Mouse (Mus musculus) midbrain, embryonic 13.5 days (tissue): ENCODE results near the gene L3mbtl1. TPM values are rescaled to one million over a fixed set of nuclear protein-coding genes. Genes with fewer than 3 reads are reported as not detected.

Experiments
- ATAC-seq: fragments of 200-750 bp; cut with Nextera tagmentation; 2 replicates; pipeline ENCODE4 v1.8.0; 2017; ENCODE audit warnings: mild to moderate bottlenecking, moderate TSS enrichment, moderate library complexity
- H3K27ac ChIP-seq: fragments of 300-500 bp; sonication (generic); 2 replicates; pipeline ENCODE4 v1.5.1; 2015; ENCODE audit warnings: inconsistent platforms, mild to moderate bottlenecking, moderate library complexity
- H3K27me3 ChIP-seq: fragments of 300-500 bp; sonication (generic); 2 replicates; pipeline ENCODE4 v1.6.1; 2015; ENCODE audit warnings: mild to moderate bottlenecking, inconsistent platforms
- H3K36me3 ChIP-seq: fragments of 300-500 bp; sonication (generic); 2 replicates; pipeline ENCODE4 v1.6.1; 2015; ENCODE audit warnings: mild to moderate bottlenecking, inconsistent platforms
- H3K4me1 ChIP-seq: fragments of 300-500 bp; sonication (generic); replicated peaks from 2 replicates; pipeline ENCODE4 v1.6.1; 2015; ENCODE audit warnings: inconsistent platforms
- H3K4me2 ChIP-seq: fragments of 300-500 bp; sonication (generic); replicated peaks from 2 replicates; pipeline ENCODE4 v1.6.1; 2015; ENCODE audit warnings: moderate library complexity, mild to moderate bottlenecking, inconsistent platforms
- H3K4me3 ChIP-seq: fragments of 300-500 bp; sonication (generic); replicated peaks from 2 replicates; pipeline ENCODE4 v1.5.1; 2015; ENCODE audit warnings: mild to moderate bottlenecking, inconsistent platforms
- H3K9ac ChIP-seq: fragments of 300-500 bp; sonication (generic); replicated peaks from 2 replicates; pipeline ENCODE4 v1.6.1; 2015; ENCODE audit warnings: mild to moderate bottlenecking, inconsistent platforms
- H3K9me3 ChIP-seq: fragments of 300-500 bp; sonication (generic); 2 replicates; pipeline ENCODE4 v1.6.1; 2016; ENCODE audit warnings: mild to moderate bottlenecking, inconsistent platforms
- WGBS: fragments of 180-500 bp; shearing (Covaris S2); methylation state at CpG from one replicate; pipeline ENCODE4 v1.1.7; 2015; 5-methylcytosine and 5-hydroxymethylcytosine counted together
- polyA plus RNA-seq: library from polyadenylated mRNA; unstranded; fragments of >200 nt; fragmentation: Nextera tagmentation; extraction: Ambion mirVana; gene quantifications from 2 replicates; pipeline ENCODE4 v1.2.1, GENCODE M21; 2015

Gene L3mbtl1
- polyA plus RNA-seq, 1 experiment from 2014 or later: 0.39 TPM

GRCm38 (mm10) chr2:162927918-162928585, 15.2 kb upstream of the L3mbtl1 start:
- Histone ChIP-seq H3K27me3 (peaks cover 6% of the 10 kb centered on the region), H3K9me3 (no peaks in the 10 kb centered on the region), H3K4me1 (peaks cover 14% of the 10 kb centered on the region), H3K36me3 (no peaks in the 10 kb centered on the region), H3K4me3 (no peak overlapping the region), H3K9ac (no peak overlapping the region), H3K27ac (no peak overlapping the region), H3K4me2 (no peak overlapping the region)
- WGBS: 65% methylated on average over 3 of the region's 3 CpGs
- ATAC-seq: no peak

GRCm38 (mm10) chr2:162929704-162930103, 13.6 kb upstream of the L3mbtl1 start:
- ATAC-seq: no peak
- Histone ChIP-seq H3K4me1 (peaks cover 21% of the 10 kb centered on the region), H3K36me3 (peaks cover 16% of the 10 kb centered on the region), H3K9me3 (no peaks in the 10 kb centered on the region), H3K27me3 (peaks cover 6% of the 10 kb centered on the region), H3K4me3 (no peak overlapping the region), H3K27ac (no peak overlapping the region), H3K4me2 (no peak overlapping the region), H3K9ac (no peak overlapping the region)
- WGBS: 89% methylated on average over 3 of the region's 3 CpGs

GRCm38 (mm10) chr2:162930516-162931122, 12.7 kb upstream of the L3mbtl1 start:
- Histone ChIP-seq H3K27ac (peak overlapping the region; percentile 98), H3K27me3 (peaks cover 6% of the 10 kb centered on the region), H3K9me3 (no peaks in the 10 kb centered on the region), H3K4me3 (peak overlapping the region; percentile 95), H3K4me1 (peaks cover 21% of the 10 kb centered on the region), H3K36me3 (peaks cover 25% of the 10 kb centered on the region), H3K9ac (peak overlapping the region; percentile 100), H3K4me2 (peak overlapping the region; percentile 65)
- ATAC-seq: peak; percentile 7
- WGBS: under 1% methylated on average over 18 of the region's 18 CpGs

- no peaks in the 10 kb centered on the region for H3K9me3 ChIP-seq
- peak within 1 kb of the TSS; percentile 95 for H3K4me3 ChIP-seq
- WGBS: under 1% methylated on average over 59 of the region's 68 CpGs
- peak; percentile 91 for ATAC-seq
- peaks cover 21% of the 10 kb centered on the region for H3K4me1 ChIP-seq
- H3K27me3 ChIP-seq: peaks cover 6% of the 10 kb centered on the region
- peak within 1 kb of the TSS; percentile 98 for H3K27ac ChIP-seq
- peak within 1 kb of the TSS; percentile 100 for H3K9ac ChIP-seq
- H3K36me3 ChIP-seq: peaks cover 29% of the 10 kb centered on the region
- peak within 1 kb of the TSS; percentile 85 for H3K4me2 ChIP-seq
These were observed 12.1 kb upstream of the L3mbtl1 start, which contains the start of gene Srsf6 for GRCm38 (mm10) chr2:162931123-162931673. TSS of gene Srsf6 (plus strand) at chr2:162931528.

- ATAC-seq: peak; percentile 55
- peaks cover 36% of the 10 kb centered on the region for H3K36me3 ChIP-seq
- peak overlapping the region; percentile 100 for H3K9ac ChIP-seq
- H3K4me3 ChIP-seq: peak overlapping the region; percentile 95
- under 1% methylated on average over 70 of the region's 103 CpGs for WGBS
- H3K4me2 ChIP-seq: peak overlapping the region; percentile 85
- H3K9me3 ChIP-seq: no peaks in the 10 kb centered on the region
- H3K27me3 ChIP-seq: peaks cover 6% of the 10 kb centered on the region
- H3K27ac ChIP-seq: peak overlapping the region; percentile 98
- peaks cover 21% of the 10 kb centered on the region for H3K4me1 ChIP-seq
These were observed 11.3 kb upstream of the L3mbtl1 start for GRCm38 (mm10) chr2:162931674-162932650.

GRCm38 (mm10) chr2:162932706-162933105, 10.6 kb upstream of the L3mbtl1 start:
- Histone ChIP-seq H3K4me2 (peak overlapping the region; percentile 85), H3K27ac (no peak overlapping the region), H3K27me3 (peaks cover 6% of the 10 kb centered on the region), H3K4me1 (peaks cover 21% of the 10 kb centered on the region), H3K4me3 (peak overlapping the region; percentile 95), H3K9me3 (no peaks in the 10 kb centered on the region), H3K36me3 (peaks cover 42% of the 10 kb centered on the region), H3K9ac (peak overlapping the region; percentile 100)
- ATAC-seq: no peak
- WGBS: 43% methylated on average over 4 of the region's 4 CpGs

GRCm38 (mm10) chr2:162934421-162934820, 8.9 kb upstream of the L3mbtl1 start:
- Histone ChIP-seq H3K4me2 (no peak overlapping the region), H3K27ac (no peak overlapping the region), H3K4me1 (peaks cover 21% of the 10 kb centered on the region), H3K27me3 (peaks cover 2% of the 10 kb centered on the region), H3K9ac (no peak overlapping the region), H3K9me3 (no peaks in the 10 kb centered on the region), H3K36me3 (peaks cover 59% of the 10 kb centered on the region), H3K4me3 (no peak overlapping the region)
- 93% methylated on average over 19 of the region's 19 CpGs for WGBS
- ATAC-seq: no peak

GRCm38 (mm10) chr2:162935700-162936099, 7.6 kb upstream of the L3mbtl1 start:
- Histone ChIP-seq H3K27me3 (no peaks in the 10 kb centered on the region), H3K4me3 (no peak overlapping the region), H3K27ac (no peak overlapping the region), H3K9ac (no peak overlapping the region), H3K4me1 (peaks cover 14% of the 10 kb centered on the region), H3K4me2 (no peak overlapping the region), H3K9me3 (no peaks in the 10 kb centered on the region), H3K36me3 (peaks cover 71% of the 10 kb centered on the region)
- no peak for ATAC-seq
- 95% methylated on average over 3 of the region's 3 CpGs for WGBS

- ATAC-seq: no peak
- H3K4me3 ChIP-seq: no peak overlapping the region
- no peak overlapping the region for H3K4me2 ChIP-seq
- H3K9ac ChIP-seq: no peak overlapping the region
- H3K36me3 ChIP-seq: peaks cover 65% of the 10 kb centered on the region
- H3K27me3 ChIP-seq: peaks cover 19% of the 10 kb centered on the region
- H3K4me1 ChIP-seq: peaks cover 17% of the 10 kb centered on the region
- 85% methylated on average over 1 of the region's 1 CpGs for WGBS
- H3K9me3 ChIP-seq: no peaks in the 10 kb centered on the region
- no peak overlapping the region for H3K27ac ChIP-seq
These were observed 3.7 kb upstream of the L3mbtl1 start for GRCm38 (mm10) chr2:162939562-162939961.

GRCm38 (mm10) chr2:162943931-162944330, 659 bp downstream of the L3mbtl1 start:
- Histone ChIP-seq H3K27ac (no peak overlapping the region), H3K9ac (peak overlapping the region; percentile 69; the same call in 1 of the 2 replicates), H3K27me3 (peaks cover 22% of the 10 kb centered on the region), H3K4me2 (peak overlapping the region; percentile 95), H3K36me3 (peaks cover 26% of the 10 kb centered on the region), H3K4me3 (peak overlapping the region; percentile 61), H3K4me1 (peaks cover 17% of the 10 kb centered on the region), H3K9me3 (no peaks in the 10 kb centered on the region)
- WGBS: 6% methylated on average over 11 of the region's 11 CpGs
- ATAC-seq: peak; percentile 34; the same call in 1 of the 2 replicates

GRCm38 (mm10) chr2:162946964-162947363, 3.7 kb downstream of the L3mbtl1 start:
- H3K27ac ChIP-seq: no peak overlapping the region
- H3K27me3 ChIP-seq: peaks cover 12% of the 10 kb centered on the region
- peaks cover 17% of the 10 kb centered on the region for H3K4me1 ChIP-seq
- H3K4me3 ChIP-seq: no peak overlapping the region
- no peak overlapping the region for H3K4me2 ChIP-seq
- ATAC-seq: no peak
- no peak overlapping the region for H3K9ac ChIP-seq
- WGBS: 87% methylated on average over 5 of the region's 5 CpGs
- no peaks in the 10 kb centered on the region for H3K36me3 ChIP-seq
- no peaks in the 10 kb centered on the region for H3K9me3 ChIP-seq
